Mouse (Mus musculus) left cerebral cortex, adult 2 months (tissue): ENCODE data around the gene Tmem204. TPM values are rescaled to one million over a fixed set of nuclear protein-coding genes. Genes with fewer than 3 reads are reported as not detected.
A peak's percentile ranks its signal among the peaks of the same experiment; 100 is the strongest.

ENCODE experiments used
- DNase-seq, 2 experiments: peaks; one replicate each; pipeline ENCODE4 v3.0.0; 2021 to 2022; ENCODE audit warnings: low spot score in 2 of 2, mixed read lengths in 1 of 2; ENCODE audit errors: extremely low spot score in 1 of 2
- H3K27ac ChIP-seq: fragments of 200-600 bp; 2 replicates; pipeline ENCODE4 v1.8.1; 2022
- H3K4me3 ChIP-seq: fragments of 200-600 bp; 2 replicates; pipeline ENCODE4 v1.8.1; 2022
- CTCF ChIP-seq: fragments of 200-600 bp; IDR thresholded peaks from 2 replicates; pipeline ENCODE4 v1.8.1; 2022; ENCODE audit warnings: antibody characterized with exemption, mild to moderate bottlenecking, moderate library complexity
- intact Hi-C: fragments of 180-260 bp; cut with DNase I; formaldehyde crosslinking; loops from one replicate; pipeline ENCODE4 v1.15.1; 2025
- total RNA-seq, 2 experiments: library from RNA; stranded (reverse); gene quantifications; 2 replicates each; pipeline ENCODE4 v1.2.3; 2021

Gene Tmem204
- total RNA-seq, 2 experiments from 2014 or later: 9.5 to 11.1 TPM

DNA sequence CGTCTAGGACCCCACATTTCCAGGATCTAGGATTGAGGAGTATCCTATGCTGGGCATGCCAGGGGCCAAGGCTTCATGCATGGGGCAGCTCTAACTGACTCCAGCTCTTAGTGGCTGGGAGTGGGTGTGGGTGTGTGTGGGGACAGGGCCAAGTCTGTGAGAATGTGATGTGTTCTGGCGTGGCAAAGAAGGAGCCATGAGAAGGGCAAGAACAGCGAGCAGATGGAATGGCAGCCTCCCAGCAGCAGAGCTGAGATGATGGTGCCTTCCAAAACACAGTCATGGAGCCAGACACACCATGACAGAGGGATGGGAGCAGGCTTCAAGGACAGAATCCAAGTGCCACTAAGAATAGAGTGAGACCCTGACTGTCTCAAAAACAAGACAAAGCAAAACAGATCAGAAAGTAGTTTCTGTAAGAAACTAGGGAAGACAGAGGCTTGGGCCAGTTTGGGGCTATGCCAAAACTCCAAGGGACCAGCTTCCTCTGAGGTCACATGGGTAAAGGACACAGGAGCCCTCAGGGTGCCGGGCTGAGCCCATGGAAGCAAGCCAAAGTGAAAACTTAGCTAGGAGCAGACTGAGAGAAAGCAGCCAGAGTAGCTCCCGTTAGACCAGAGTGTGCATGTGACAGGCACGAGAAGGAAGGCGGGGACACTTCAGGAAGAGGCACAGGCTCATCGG, 28.5 kb upstream of the Tmem204 start:
- DNase-seq: peak in 1 of 2 experiments; percentile 25
- no peak for TF ChIP-seq CTCF
- Histone ChIP-seq H3K27ac (peak overlapping the region; percentile 40; the same call in 1 of the 2 replicates), H3K4me3 (no peak overlapping the region)
- intact Hi-C loops: no loop called here

DNA sequence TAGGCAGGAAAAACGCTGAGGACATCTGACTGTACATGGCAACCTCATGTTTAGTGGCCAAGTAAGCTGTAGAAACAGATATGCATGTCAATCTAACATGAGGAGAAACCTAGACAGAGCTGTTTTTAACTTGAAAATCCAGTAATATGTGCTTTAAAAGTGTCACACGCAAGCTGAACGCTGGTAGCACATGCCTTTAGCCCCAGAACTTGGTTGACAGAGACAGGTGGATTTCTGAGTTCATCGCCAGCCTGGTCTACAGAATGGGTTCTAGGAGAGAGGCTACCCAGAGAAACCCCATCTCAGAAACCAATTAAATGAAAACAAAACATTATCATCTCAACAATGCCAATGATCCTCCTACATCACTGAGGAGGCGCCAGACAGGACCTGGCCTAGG, 27.8 kb upstream of the Tmem204 start:
- intact Hi-C loops: no loop called here
- TF ChIP-seq CTCF: no peak
- DNase-seq: no peak
- Histone ChIP-seq H3K4me3 (no peak overlapping the region), H3K27ac (no peak overlapping the region)

DNA sequence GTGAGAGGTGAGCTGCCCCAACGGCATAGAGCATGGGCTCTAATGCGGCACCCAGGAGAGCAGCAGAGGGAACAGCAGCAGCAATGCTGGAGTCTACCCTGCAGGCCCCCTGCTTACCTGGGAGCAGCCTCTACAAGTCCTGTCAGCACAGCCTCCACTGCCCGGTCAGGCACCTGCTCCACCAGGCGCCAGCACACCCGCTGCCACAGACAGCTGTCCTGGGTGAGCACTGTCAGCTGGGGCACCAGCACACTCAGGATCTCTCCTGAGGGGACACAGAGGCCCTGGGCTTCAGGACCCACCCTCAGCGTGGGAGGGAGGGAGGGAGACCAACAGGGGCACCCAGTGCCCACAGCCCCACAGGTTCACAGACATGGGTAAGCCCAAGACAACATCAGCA, 27.2 kb upstream of the Tmem204 start:
- TF ChIP-seq CTCF: no peak
- Histone ChIP-seq H3K27ac (no peak overlapping the region), H3K4me3 (no peak overlapping the region)
- no peak for DNase-seq
- intact Hi-C loops: no loop called here

DNA sequence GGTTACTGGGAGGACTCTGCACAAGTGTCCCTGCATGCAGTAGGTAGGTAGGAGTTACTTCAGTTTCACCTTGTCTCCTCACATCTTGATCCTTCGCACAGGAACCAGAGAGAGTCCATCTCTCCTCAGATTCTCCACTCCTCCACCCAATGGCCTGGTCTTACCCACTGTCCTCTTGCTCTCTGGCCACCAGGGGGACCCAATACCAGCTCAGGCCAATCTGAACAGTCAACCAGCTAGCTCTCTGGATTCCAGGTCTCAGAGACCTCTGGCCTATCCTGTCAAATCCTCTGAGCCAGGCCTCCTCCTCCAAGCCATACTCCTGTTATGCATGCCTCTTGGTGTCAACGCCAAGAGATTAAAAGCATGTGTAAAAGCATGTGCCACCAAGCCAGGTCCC, 26.2 kb upstream of the Tmem204 start:
- TF ChIP-seq CTCF: peak; percentile 47
- H3K4me3 ChIP-seq: no peak overlapping the region
- DNase-seq: no peak
- intact Hi-C loops: no loop called here
- no peak overlapping the region for H3K27ac ChIP-seq

DNA sequence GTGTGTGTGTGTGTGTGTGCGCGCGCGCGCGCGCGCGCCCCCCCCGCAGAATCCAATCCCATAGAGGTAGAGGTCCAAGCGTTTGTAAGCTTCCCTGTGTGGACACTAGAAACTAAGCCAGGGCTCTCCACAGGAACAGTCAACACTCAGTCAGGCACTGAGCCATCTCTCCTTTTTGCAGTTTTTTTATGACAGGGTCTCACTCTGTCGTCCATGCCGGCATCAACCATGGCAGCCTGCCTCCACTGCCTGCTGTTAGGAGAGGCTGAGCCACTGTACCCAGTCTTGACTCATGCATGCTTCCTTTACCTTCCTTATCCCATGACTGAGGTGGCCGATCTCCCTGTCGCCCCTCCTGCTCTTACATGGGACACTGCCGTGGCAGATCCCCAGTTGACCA, 24.4 kb upstream of the Tmem204 start:
- intact Hi-C loops: no loop called here
- TF ChIP-seq CTCF: no peak
- Histone ChIP-seq H3K27ac (no peak overlapping the region), H3K4me3 (no peak overlapping the region)
- no peak for DNase-seq

DNA sequence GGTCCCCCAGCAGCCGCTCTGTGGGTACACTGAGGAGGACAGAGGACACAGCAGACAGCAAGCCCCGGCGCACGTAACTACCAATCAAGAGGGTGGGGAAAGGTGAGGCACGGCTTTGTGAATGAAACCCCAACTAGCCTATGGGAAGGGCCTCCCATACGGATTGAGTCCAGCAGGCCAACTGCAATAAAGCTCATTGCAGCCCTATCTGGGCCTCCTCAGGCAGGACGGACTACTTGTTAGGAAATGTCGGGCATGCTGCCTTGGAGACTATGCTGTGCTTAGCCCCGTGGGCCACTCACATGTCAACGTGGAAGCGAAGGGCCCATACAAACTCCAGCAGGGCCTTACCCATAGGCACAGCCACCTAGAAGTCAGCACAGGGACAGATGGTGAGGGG, 17.9 kb upstream of the Tmem204 start:
- intact Hi-C loops: no loop called here

DNA sequence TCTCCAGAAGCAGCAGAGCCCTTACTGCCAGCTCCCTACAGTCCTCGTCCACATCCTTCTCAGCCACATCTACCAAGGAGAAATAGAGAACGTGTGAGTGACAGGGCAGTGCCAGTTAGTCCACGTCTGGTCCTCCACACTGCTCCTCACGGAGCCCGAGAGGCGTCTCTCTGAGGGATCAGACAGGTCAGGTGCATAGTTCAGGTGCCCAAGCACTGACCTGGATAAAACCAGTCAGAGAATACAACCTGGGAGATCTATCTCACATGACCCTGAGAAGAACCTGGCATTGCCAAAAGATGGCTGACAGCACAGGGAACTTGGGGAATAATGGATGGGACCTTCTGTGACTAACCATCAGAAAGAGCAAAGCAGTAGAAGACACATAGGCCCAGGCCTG, 16.7 kb upstream of the Tmem204 start:
- Histone ChIP-seq H3K27ac (no peak overlapping the region), H3K4me3 (no peak overlapping the region)
- TF ChIP-seq CTCF: no peak
- intact Hi-C loops: no loop called here
- no peak for DNase-seq

More for the DNA sequence above, 17.9 kb upstream of the Tmem204 start:
- DNase-seq: no peak
- Histone ChIP-seq H3K4me3 (no peak overlapping the region), H3K27ac (no peak overlapping the region)
- no peak for TF ChIP-seq CTCF

DNA sequence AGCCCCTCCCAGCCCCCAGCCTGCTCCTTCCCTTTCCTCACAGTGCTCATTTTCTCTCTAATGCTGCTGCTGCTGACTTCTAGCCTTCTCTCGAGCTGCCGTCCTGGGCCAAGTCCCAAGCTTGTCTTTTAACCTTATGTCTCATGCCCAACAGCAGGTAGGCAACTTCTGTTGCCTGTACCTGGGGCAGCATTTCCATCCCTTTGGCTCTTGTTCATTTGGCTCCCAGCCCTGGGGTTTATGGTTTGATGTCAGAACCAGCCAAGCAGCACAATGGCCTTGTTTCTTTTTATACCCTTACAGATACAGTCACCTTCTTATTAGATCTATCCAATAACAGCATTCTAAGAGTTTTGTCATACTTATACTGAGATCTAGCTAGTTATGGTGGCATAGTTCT, 12.8 kb upstream of the Tmem204 start:
- no peak for DNase-seq
- Histone ChIP-seq H3K27ac (no peak overlapping the region), H3K4me3 (no peak overlapping the region)
- TF ChIP-seq CTCF: no peak
- intact Hi-C loops: no loop called here

DNA sequence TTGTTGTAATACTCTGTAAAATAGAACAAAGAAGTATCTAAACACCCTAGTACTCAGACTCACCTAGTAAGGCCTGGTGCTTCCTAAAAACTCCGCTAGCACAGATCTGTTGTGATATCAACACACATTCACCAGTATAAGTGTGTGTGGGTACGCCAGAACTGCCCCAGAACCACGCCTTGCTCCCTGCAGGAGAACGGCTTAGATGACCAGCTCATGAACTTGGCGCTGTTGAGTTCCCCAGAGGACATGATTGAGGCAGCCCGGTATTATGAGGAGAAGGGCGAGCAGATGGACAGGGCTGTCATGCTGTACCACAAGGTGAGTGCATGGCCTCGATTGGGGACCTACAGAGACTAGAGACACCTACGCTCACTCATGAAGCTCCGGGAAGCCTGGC, 7.1 kb upstream of the Tmem204 start:
- H3K4me3 ChIP-seq: no peak overlapping the region
- no peak for DNase-seq
- intact Hi-C loops: no loop called here
- H3K27ac ChIP-seq: no peak overlapping the region
- no peak for TF ChIP-seq CTCF

DNA sequence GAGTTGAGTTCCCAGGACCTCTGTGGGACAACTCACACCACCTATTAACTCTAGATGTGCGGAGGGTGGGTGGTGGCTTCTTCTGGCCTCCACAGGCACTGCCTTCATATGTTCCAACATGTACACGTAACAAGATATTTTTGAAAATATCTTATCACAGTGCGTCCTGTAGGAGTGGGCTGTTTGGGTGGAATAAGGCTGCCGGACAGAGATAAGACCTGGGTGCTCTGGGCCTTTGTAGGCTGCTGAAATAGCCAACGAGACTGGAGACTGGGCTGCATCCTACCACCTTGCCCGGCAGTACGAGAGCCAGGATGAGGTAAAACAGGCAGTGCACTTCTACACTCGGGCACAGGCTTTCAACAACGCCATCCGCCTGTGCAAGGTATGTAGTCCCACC, 5.8 kb upstream of the Tmem204 start:
- Histone ChIP-seq H3K4me3 (no peak overlapping the region), H3K27ac (no peak overlapping the region)
- intact Hi-C loops: no loop called here
- DNase-seq: no peak
- TF ChIP-seq CTCF: no peak

DNA sequence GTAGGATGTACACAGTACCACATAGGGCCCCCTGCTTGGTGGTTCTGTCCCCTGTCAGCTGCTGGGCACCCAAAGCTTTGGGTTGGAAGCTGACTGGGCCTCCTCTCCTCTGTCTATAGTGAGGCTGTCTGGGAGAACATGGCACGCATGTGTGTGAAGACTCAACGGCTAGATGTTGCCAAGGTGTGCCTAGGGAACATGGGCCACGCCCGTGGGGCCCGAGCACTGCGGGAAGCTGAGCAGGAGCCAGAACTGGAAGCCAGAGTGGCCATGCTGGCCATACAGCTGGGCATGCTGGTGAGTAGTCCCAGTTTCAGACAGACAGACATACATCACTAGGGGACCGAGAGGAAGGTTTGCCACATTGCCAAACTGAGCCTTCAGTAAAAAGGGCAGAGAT, 3.3 kb upstream of the Tmem204 start:
- Histone ChIP-seq H3K4me3 (no peak overlapping the region), H3K27ac (no peak overlapping the region)
- intact Hi-C loops: no loop called here
- no peak for DNase-seq
- no peak for TF ChIP-seq CTCF

DNA sequence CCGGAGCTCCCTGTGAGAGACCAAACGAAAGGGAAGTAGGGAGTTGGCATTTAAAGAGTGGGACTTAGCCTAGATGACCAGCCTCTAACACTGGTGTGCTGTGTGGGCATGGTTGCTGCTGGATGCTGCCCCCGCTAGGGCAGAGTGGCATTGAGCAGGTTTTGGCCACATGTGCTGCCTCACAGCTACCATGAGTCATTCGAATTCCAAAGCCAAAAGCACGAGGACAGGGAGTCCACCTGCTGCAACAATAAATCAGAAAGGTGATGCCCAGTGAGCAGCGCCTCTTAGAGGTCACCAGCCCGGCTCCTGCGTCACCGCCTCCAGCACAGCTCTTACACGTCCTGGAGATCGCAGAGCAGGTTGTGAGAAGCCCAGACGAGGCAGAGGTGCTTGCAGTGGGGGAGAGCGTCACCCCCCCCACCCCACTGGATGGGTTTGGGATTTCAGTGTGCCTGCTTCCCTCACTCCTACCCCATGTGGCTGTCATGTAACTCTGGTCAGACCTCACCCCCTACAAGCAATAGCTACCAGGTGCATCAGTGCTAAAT, 1.5 kb upstream of the Tmem204 start:
- intact Hi-C loops: loop anchor here (5.0 kb wide), 2 partner anchors 48 to 68 kb away; partner anchors contain the start of genes Cramp1l and Ift140
- no peak for TF ChIP-seq CTCF

DNA sequence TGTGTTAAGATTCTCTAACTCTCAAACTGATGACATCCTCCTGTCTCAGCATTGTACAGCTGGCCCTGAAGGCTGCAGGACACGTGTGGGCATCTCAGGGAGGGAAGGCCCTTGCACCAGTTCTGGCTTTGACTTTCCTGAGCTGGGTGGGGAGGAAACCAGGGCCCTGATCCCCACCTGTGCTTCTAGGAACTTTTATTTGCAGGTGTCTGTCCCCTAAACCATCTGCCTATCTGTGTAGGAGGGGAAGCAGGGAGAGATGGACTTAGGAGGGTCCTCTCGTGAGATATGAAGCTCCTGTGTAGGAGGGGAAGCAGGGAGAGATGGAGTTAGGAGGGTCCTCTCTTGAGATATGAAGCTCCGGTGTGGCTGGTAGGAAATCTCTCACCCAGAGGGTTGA, 504 bp downstream of the Tmem204 start:
- DNase-seq: no peak
- no peak for TF ChIP-seq CTCF
- intact Hi-C loops: loop anchor here (5.0 kb wide), 2 partner anchors 46 to 66 kb away; partner anchors contain the start of genes Cramp1l and Ift140
- no peak overlapping the region for H3K27ac ChIP-seq
- H3K4me3 ChIP-seq: no peak overlapping the region

More for the DNA sequence above, 1.5 kb upstream of the Tmem204 start:
- no peak for DNase-seq
- no peak overlapping the region for H3K4me3 ChIP-seq
- H3K27ac ChIP-seq: no peak overlapping the region
